Mouse (Mus musculus): Measurements from ENCODE around the gene Elovl5. TPM values are rescaled to one million over a fixed set of nuclear protein-coding genes. Genes with fewer than 3 reads are reported as not detected.

Gene Elovl5
- polyA plus RNA-seq, 1 experiment from 2014 or later, result 58.7 TPM

GRCm38 (mm10) chr9:77965287-77965686 lies 48.1 kb downstream of the Elovl5 start:
- WGBS, result 66% methylated on average over 5 of the region's 5 CpGs
- ATAC-seq (replicated peaks), result no peak

GRCm38 (mm10) chr9:77965768-77966552 lies 48.8 kb downstream of the Elovl5 start:
- Histone ChIP-seq H3K4me3 (no peak overlapping the region), H3K9me3 (no peaks in the 10 kb centered on the region), H3K9ac (no peak overlapping the region), H3K27me3 (replicated peaks) (no peaks in the 10 kb centered on the region), H3K4me2 (no peak overlapping the region), H3K36me3 (replicated peaks) (no peaks in the 10 kb centered on the region), H3K27ac (no peak overlapping the region), H3K4me1 (peaks cover 9% of the 10 kb centered on the region; the same call in 1 of the 2 replicates)
- ATAC-seq (replicated peaks), result no peak
- 94% methylated on average over 6 of the region's 6 CpGs for WGBS

More at GRCm38 (mm10) chr9:77965287-77965686, 48.1 kb downstream of the Elovl5 start:
- Histone ChIP-seq H3K4me1 (peaks cover 9% of the 10 kb centered on the region; the same call in 1 of the 2 replicates), H3K4me3 (no peak overlapping the region), H3K27ac (no peak overlapping the region), H3K9me3 (no peaks in the 10 kb centered on the region), H3K9ac (no peak overlapping the region), H3K27me3 (replicated peaks) (no peaks in the 10 kb centered on the region), H3K36me3 (replicated peaks) (no peaks in the 10 kb centered on the region), H3K4me2 (no peak overlapping the region)

GRCm38 (mm10) chr9:77966861-77967260 lies 49.7 kb downstream of the Elovl5 start:
- Histone ChIP-seq H3K4me3 (no peak overlapping the region), H3K27ac (no peak overlapping the region), H3K36me3 (replicated peaks) (no peaks in the 10 kb centered on the region), H3K9me3 (no peaks in the 10 kb centered on the region), H3K27me3 (replicated peaks) (no peaks in the 10 kb centered on the region), H3K4me1 (peaks cover 9% of the 10 kb centered on the region; the same call in 1 of the 2 replicates), H3K4me2 (no peak overlapping the region), H3K9ac (no peak overlapping the region)
- 94% methylated on average over 7 of the region's 7 CpGs for WGBS
- no peak for ATAC-seq (replicated peaks)

- H3K27ac ChIP-seq, result no peak overlapping the region
Measured at GRCm38 (mm10) chr9:77967584-77968163, 50.5 kb downstream of the Elovl5 start.

GRCm38 (mm10) chr9:77969192-77969953 lies 52.2 kb downstream of the Elovl5 start:
- no peak for ATAC-seq (replicated peaks)
- H3K9ac ChIP-seq, result no peak overlapping the region
- H3K27me3 ChIP-seq (replicated peaks), result no peaks in the 10 kb centered on the region
- H3K9me3 ChIP-seq, result no peaks in the 10 kb centered on the region
- WGBS, result 90% methylated on average over 6 of the region's 6 CpGs
- no peaks in the 10 kb centered on the region for H3K36me3 ChIP-seq (replicated peaks)
- H3K4me3 ChIP-seq, result no peak overlapping the region
- no peak overlapping the region for H3K27ac ChIP-seq
- H3K4me2 ChIP-seq, result no peak overlapping the region
- peaks cover 3% of the 10 kb centered on the region; the same call in 1 of the 2 replicates for H3K4me1 ChIP-seq

More at GRCm38 (mm10) chr9:77967584-77968163, 50.5 kb downstream of the Elovl5 start:
- Histone ChIP-seq H3K9me3 (no peaks in the 10 kb centered on the region), H3K4me3 (no peak overlapping the region), H3K4me1 (peaks cover 9% of the 10 kb centered on the region; the same call in 1 of the 2 replicates), H3K9ac (no peak overlapping the region), H3K4me2 (no peak overlapping the region), H3K27me3 (replicated peaks) (no peaks in the 10 kb centered on the region), H3K36me3 (replicated peaks) (no peaks in the 10 kb centered on the region)
- 90% methylated on average over 12 of the region's 12 CpGs for WGBS
- no peak for ATAC-seq (replicated peaks)

- Histone ChIP-seq H3K36me3 (replicated peaks) (peaks cover 15% of the 10 kb centered on the region), H3K27me3 (replicated peaks) (no peaks in the 10 kb centered on the region), H3K9ac (no peak overlapping the region), H3K4me3 (no peak overlapping the region), H3K27ac (no peak overlapping the region), H3K4me1 (no peaks in the 10 kb centered on the region), H3K9me3 (no peaks in the 10 kb centered on the region), H3K4me2 (no peak overlapping the region)
- no peak for ATAC-seq (replicated peaks)
- 96% methylated on average over 7 of the region's 7 CpGs for WGBS
Measured at GRCm38 (mm10) chr9:77979000-77979399, 61.8 kb downstream of the Elovl5 start.

GRCm38 (mm10) chr9:77982616-77983015 lies 65.5 kb downstream of the Elovl5 start:
- Histone ChIP-seq H3K4me1 (no peaks in the 10 kb centered on the region), H3K36me3 (replicated peaks) (peaks cover 10% of the 10 kb centered on the region), H3K27me3 (replicated peaks) (no peaks in the 10 kb centered on the region), H3K4me2 (no peak overlapping the region), H3K27ac (no peak overlapping the region), H3K9me3 (no peaks in the 10 kb centered on the region), H3K4me3 (no peak overlapping the region), H3K9ac (no peak overlapping the region)
- no peak for ATAC-seq (replicated peaks)
- WGBS, result 88% methylated on average over 16 of the region's 16 CpGs

- 91% methylated on average over 6 of the region's 6 CpGs for WGBS
- Histone ChIP-seq H3K36me3 (replicated peaks) (peaks cover 10% of the 10 kb centered on the region), H3K9me3 (no peaks in the 10 kb centered on the region), H3K27ac (no peak overlapping the region), H3K27me3 (replicated peaks) (no peaks in the 10 kb centered on the region), H3K4me3 (no peak overlapping the region), H3K4me1 (no peaks in the 10 kb centered on the region), H3K4me2 (no peak overlapping the region), H3K9ac (no peak overlapping the region)
- ATAC-seq (replicated peaks), result no peak
Measured at GRCm38 (mm10) chr9:77983521-77983920, 66.4 kb downstream of the Elovl5 start.

- no peaks in the 10 kb centered on the region for H3K4me1 ChIP-seq
- no peaks in the 10 kb centered on the region for H3K27me3 ChIP-seq (replicated peaks)
- H3K9me3 ChIP-seq, result no peaks in the 10 kb centered on the region
- H3K9ac ChIP-seq, result no peak overlapping the region
- no peak overlapping the region for H3K27ac ChIP-seq
- H3K4me3 ChIP-seq, result no peak overlapping the region
- no peak for ATAC-seq (replicated peaks)
- peaks cover 10% of the 10 kb centered on the region for H3K36me3 ChIP-seq (replicated peaks)
- H3K4me2 ChIP-seq, result no peak overlapping the region
- 80% methylated on average over 8 of the region's 8 CpGs for WGBS
Measured at GRCm38 (mm10) chr9:77986153-77986795, 69.1 kb downstream of the Elovl5 start.

- Histone ChIP-seq H3K4me1 (no peaks in the 10 kb centered on the region), H3K4me2 (no peak overlapping the region), H3K4me3 (no peak overlapping the region), H3K9ac (no peak overlapping the region), H3K27me3 (replicated peaks) (no peaks in the 10 kb centered on the region), H3K36me3 (replicated peaks) (peaks cover 5% of the 10 kb centered on the region; the same call in 1 of the 2 replicates), H3K9me3 (no peaks in the 10 kb centered on the region), H3K27ac (no peak overlapping the region)
- no peak for ATAC-seq (replicated peaks)
- 74% methylated on average over 8 of the region's 8 CpGs for WGBS
Measured at GRCm38 (mm10) chr9:77989626-77990025, 72.5 kb downstream of the Elovl5 start.

- H3K27ac ChIP-seq, result no peak overlapping the region
- no peak for ATAC-seq (replicated peaks)
Measured at GRCm38 (mm10) chr9:77990278-77990677, 73.1 kb downstream of the Elovl5 start.

GRCm38 (mm10) chr9:77991650-77992049 lies 74.5 kb downstream of the Elovl5 start:
- WGBS, result 90% methylated on average over 4 of the region's 4 CpGs
- Histone ChIP-seq H3K27ac (no peak overlapping the region), H3K9ac (no peak overlapping the region), H3K4me2 (no peak overlapping the region), H3K27me3 (replicated peaks) (no peaks in the 10 kb centered on the region), H3K4me1 (no peaks in the 10 kb centered on the region), H3K36me3 (replicated peaks) (no peaks in the 10 kb centered on the region), H3K4me3 (no peak overlapping the region), H3K9me3 (no peaks in the 10 kb centered on the region)
- no peak for ATAC-seq (replicated peaks)

More at GRCm38 (mm10) chr9:77990278-77990677, 73.1 kb downstream of the Elovl5 start:
- H3K9ac ChIP-seq, result no peak overlapping the region
- WGBS, result 63% methylated on average over 8 of the region's 8 CpGs
- H3K36me3 ChIP-seq (replicated peaks), result no peaks in the 10 kb centered on the region; the same call in 1 of the 2 replicates
- H3K27me3 ChIP-seq (replicated peaks), result no peaks in the 10 kb centered on the region
- no peak overlapping the region for H3K4me2 ChIP-seq
- no peaks in the 10 kb centered on the region for H3K4me1 ChIP-seq
- no peaks in the 10 kb centered on the region for H3K9me3 ChIP-seq
- H3K4me3 ChIP-seq, result no peak overlapping the region
